Mouse (Mus musculus) liver, postnatal 0 days (tissue): ENCODE measurements at regions not wholly inside any gene's neighbourhood (a gene's known extent, or its start where the extent isn't known, plus 50 kb on each side); places are given as distances from the start of the nearest gene placed in this dataset.

ENCODE experiments used
- CTCF ChIP-seq: sonication (generic); IDR thresholded peaks from 2 replicates; pipeline ENCODE4 v1.5.1; 2016; ENCODE audit warnings: antibody characterized with exemption, low read depth
- EP300 ChIP-seq: IDR thresholded peaks from 2 replicates; pipeline ENCODE4 v1.6.1; 2016; ENCODE audit warnings: antibody characterized with exemption, low read depth, mild to moderate bottlenecking

DNA sequence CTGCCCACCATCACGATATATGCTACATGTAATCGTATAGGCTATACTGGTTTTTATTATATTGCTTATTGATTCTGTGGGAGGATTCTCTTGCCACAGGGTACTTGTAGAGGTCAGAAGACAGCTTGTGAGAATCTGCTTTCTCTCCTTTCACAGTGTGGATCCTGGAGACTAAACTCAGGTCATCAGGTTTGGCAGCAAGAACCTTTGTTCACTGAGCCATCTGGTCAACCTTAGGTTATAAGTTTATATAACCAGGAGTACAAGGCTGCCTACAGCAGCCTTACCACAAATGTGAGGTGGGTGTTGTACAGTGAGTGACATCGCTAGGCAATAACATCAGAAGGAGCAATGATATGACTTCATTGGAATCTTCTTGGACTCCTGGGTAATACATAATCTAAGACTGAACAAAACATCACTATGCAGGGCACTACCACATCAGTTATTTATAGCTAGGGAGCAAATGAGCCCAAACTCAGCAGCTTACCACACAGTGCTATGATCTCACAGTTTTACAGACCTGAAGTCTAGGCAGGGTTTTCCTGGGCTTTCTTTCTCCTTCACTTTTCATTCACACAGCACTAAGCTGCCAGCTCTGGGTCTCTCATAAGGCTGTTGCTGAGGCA, 89.0 kb downstream of the Gm815 start:
- no peak for TF ChIP-seq CTCF
- TF ChIP-seq EP300, result no peak
